Mouse (Mus musculus) activated CD4-positive, CD25-positive, alpha-beta regulatory T cell, adult 4 months (primary cell): ENCODE measurements around the gene Olfr771. TPM values are rescaled to one million over a fixed set of nuclear protein-coding genes. Genes with fewer than 3 reads are reported as not detected.
"Not testable (repeated sequence)": the region's sequence is repeated elsewhere in the genome, so short reads cannot be mapped to it uniquely, and the experiment has no call there.

ENCODE experiments used
- ATAC-seq: one replicate; pipeline ENCODE4 v1.8.0; 2017
- polyA plus RNA-seq, 2 experiments: library from polyadenylated mRNA; unstranded; fragments of 100-300 nt; shearing (Covaris generic); gene quantifications; one replicate each; pipeline ENCODE4 v1.2.1; 2017

Gene Olfr771
- polyA plus RNA-seq = not detected

DNA sequence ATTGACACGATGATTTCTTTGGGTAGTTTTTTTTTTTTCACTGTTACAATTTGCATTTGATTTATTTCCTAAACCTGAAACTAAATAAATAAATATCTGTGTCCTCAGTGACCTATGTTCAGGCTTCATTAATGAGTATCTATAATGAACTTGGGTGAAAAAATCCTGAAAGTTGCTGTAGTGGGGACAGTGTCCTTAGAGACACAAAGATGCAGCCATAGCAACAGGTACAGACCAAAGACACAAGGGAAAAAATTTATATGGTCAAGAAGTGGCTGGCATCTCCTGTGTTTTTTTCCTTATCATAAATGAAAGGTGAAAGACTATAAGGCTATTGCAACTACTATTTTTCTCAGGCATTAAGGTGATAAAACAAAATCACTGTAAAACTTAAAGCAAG is at the start of gene Olfr771:
TSS of gene Olfr771 (minus strand) at position 101 of the 400 bp plus-strand sequence.
- no peak for ATAC-seq

DNA sequence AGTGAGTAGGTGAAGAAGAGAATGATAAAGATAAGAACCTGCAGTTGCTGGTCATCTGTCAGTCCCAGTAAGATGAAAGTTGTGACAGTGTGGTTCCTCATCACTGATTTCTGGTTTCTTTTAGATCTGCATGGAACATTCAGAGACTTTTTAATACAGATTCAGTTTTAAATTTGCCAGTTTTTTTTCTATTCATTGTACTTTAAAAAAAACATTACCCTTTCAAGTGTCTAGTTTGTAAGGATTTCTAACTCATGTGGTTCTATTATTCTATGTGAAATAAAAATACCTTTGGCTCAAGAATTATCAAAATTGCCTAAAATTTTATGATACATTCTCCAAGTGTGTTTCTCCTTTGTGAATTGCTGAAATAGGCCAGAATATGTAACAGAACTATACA is 22.8 kb upstream of the Olfr771 start, which contains the start of gene Olfr773:
TSS of gene Olfr773 (minus strand) at position 101 of the 400 bp plus-strand sequence.
- not testable (repeated sequence) for ATAC-seq

DNA sequence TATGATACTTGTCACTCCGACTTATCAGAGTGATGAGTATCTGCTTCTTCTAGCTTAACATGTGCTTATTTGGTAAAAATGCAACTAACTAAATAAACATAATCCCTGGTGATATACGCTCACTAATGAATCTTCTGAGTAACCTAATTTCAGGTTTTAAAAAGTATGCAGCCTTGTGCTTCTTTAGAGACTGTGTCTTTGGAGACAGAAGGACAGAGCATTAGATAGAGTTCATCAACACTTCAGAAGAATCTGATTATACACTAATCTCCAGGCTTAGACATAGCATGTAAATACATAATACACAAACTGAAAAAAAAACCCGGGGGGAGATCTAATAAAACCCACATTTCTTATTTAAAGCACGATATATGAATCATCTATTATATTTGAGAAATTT is 13.3 kb upstream of the Olfr771 start, which contains the start of gene Olfr772:
TSS of gene Olfr772 (minus strand) at position 101 of the 400 bp plus-strand sequence.
- not testable (repeated sequence) for ATAC-seq

DNA sequence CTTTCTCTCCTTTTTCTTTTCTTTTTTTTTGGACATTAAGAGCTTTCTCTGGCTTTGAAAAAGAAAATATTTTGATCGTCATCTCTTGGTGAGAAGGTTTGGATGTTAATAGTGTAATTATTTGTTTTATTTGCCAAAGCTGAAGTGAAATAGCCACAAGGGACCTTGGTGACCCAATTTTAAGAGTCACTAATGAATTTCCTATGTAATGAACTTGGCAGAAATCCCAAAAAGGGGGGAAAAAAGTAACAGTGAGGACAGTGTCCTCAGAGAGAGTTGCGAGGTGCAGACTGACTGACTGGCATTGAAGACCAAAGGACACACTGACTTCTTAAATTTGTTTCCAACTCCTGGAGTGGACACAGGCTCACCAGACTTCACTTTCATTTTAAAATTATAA is 25.7 kb downstream of the Olfr771 start, which contains the start of gene Olfr770:
TSS of gene Olfr770 (minus strand) at position 101 of the 400 bp plus-strand sequence.
- no peak for ATAC-seq

- no peak for ATAC-seq
These were observed 46.8 kb downstream of the Olfr771 start, which contains the start of gene Olfr769 for GRCm38 (mm10) chr10:129117761-129118160. Olfr769 (minus strand) TSS chr10:129117861.

- no peak for ATAC-seq
These were observed 49.4 kb downstream of the Olfr771 start for GRCm38 (mm10) chr10:129115146-129115545.

Other genes with a start within 250 kb of the Olfr771 start
- gene Rdh5, start 241.9 kb downstream of the Olfr771 start, polyA plus RNA-seq = 1 to 10 TPM; 5.7 to 8.9 TPM
- gene Bloc1s1, start 240.7 kb downstream of the Olfr771 start, polyA plus RNA-seq = 100 to 1,000 TPM; 218 to 252 TPM
- gene Itga7, start 230.9 kb downstream of the Olfr771 start, polyA plus RNA-seq = 1 to 10 TPM; 2.9 to 6.1 TPM
- gene Mettl7b, start 203.8 kb downstream of the Olfr771 start, polyA plus RNA-seq = not detected
- gene Olfr9, start 175.3 kb downstream of the Olfr771 start, polyA plus RNA-seq = not detected
- not detected for gene Olfr763, start 154.0 kb downstream of the Olfr771 start, polyA plus RNA-seq
- gene Olfr764-ps1, start 124.9 kb downstream of the Olfr771 start, polyA plus RNA-seq = not detected
- not detected for gene Olfr765, start 114.8 kb downstream of the Olfr771 start, polyA plus RNA-seq
- not detected for gene Olfr766-ps1, start 95.8 kb downstream of the Olfr771 start, polyA plus RNA-seq
- under 1 TPM in 1 of 2 experiments, not detected in 1; 0.09 TPM for gene Olfr767, start 81.8 kb downstream of the Olfr771 start, polyA plus RNA-seq
- gene Olfr768, start 65.4 kb downstream of the Olfr771 start, polyA plus RNA-seq = not detected
- gene Olfr769, start 46.9 kb downstream of the Olfr771 start, polyA plus RNA-seq = under 1 TPM in 1 of 2 experiments, not detected in 1; 0.21 TPM
- gene Olfr770, start 25.8 kb downstream of the Olfr771 start, polyA plus RNA-seq = not detected
- gene Olfr772, start 13.2 kb upstream of the Olfr771 start, polyA plus RNA-seq = not detected
- not detected for gene Olfr773, start 22.7 kb upstream of the Olfr771 start, polyA plus RNA-seq
- gene Olfr774, start 71.5 kb upstream of the Olfr771 start, polyA plus RNA-seq = not detected
- gene Olfr775, start 83.7 kb upstream of the Olfr771 start, polyA plus RNA-seq = not detected
- gene Olfr776, start 94.4 kb upstream of the Olfr771 start, polyA plus RNA-seq = not detected
- not detected for gene Olfr777, start 106.7 kb upstream of the Olfr771 start, polyA plus RNA-seq
- under 1 TPM in 1 of 2 experiments, not detected in 1; 0.33 TPM for gene Olfr780, start 153.4 kb upstream of the Olfr771 start, polyA plus RNA-seq
- gene Olfr781, start 164.1 kb upstream of the Olfr771 start, polyA plus RNA-seq = not detected
- not detected for gene Olfr782, start 184.1 kb upstream of the Olfr771 start, polyA plus RNA-seq
- not detected for gene Olfr784, start 219.3 kb upstream of the Olfr771 start, polyA plus RNA-seq
- not detected for gene Olfr785, start 240.7 kb upstream of the Olfr771 start, polyA plus RNA-seq